Mouse (Mus musculus) MEL (cell line): ENCODE data around the gene Iba57.

ENCODE experiments used
- CTCF ChIP-seq, 3 experiments: IDR thresholded peaks in 2 of 3; conservative IDR thresholded peaks in 1 of 3; 2 replicates each; pipeline ENCODE4 v1.5.1; 2011 to 2012; ENCODE audit warnings: low read length in 3 of 3, low read depth in 2 of 3, mild to moderate bottlenecking in 2 of 3, improper control_type of control experiment in 1 of 3, inconsistent platforms in 1 of 3, mixed read lengths in 1 of 3, moderate library complexity in 1 of 3; ENCODE audit not compliant: control insufficient read depth in 1 of 3, insufficient read depth in 1 of 3, poor library complexity in 1 of 3, severe bottlenecking in 1 of 3
- MAFK ChIP-seq: IDR thresholded peaks from 2 replicates; pipeline ENCODE4 v1.6.1; 2011; ENCODE audit warnings: low read depth, mild to moderate bottlenecking, low read length, improper control_type of control experiment, borderline replicate concordance
- MEF2A ChIP-seq: IDR thresholded peaks from 2 replicates; pipeline ENCODE4 v1.6.1; 2014; ENCODE audit warnings: low read depth, mild to moderate bottlenecking, inconsistent platforms, low read length, improper control_type of control experiment; ENCODE audit not compliant: poor library complexity, insufficient replicate concordance, severe bottlenecking; ENCODE audit errors: extremely low read depth
- POLR2A ChIP-seq, 2 experiments: IDR thresholded peaks; 2 replicates each; pipeline ENCODE4 v1.6.1; 2011 to 2012; ENCODE audit warnings: low read length in 2 of 2, mild to moderate bottlenecking in 2 of 2, control low read depth in 1 of 2, improper control_type of control experiment in 1 of 2, low read depth in 1 of 2, moderate library complexity in 1 of 2; ENCODE audit not compliant: control insufficient read depth in 1 of 2, insufficient read depth in 1 of 2, poor library complexity in 1 of 2
- POLR2AphosphoS5 ChIP-seq: IDR thresholded peaks from 2 replicates; pipeline ENCODE4 v1.6.1; 2012; ENCODE audit warnings: low read depth, borderline replicate concordance, mild to moderate bottlenecking, inconsistent platforms, low read length, moderate library complexity, mixed read lengths
- SMC3 ChIP-seq: IDR thresholded peaks from 2 replicates; pipeline ENCODE4 v1.6.1; 2011; ENCODE audit warnings: low read depth, low read length, improper control_type of control experiment
- USF1 ChIP-seq: IDR thresholded peaks from 2 replicates; pipeline ENCODE4 v1.6.1; 2014; ENCODE audit warnings: low read depth, mild to moderate bottlenecking, inconsistent platforms, low read length, improper control_type of control experiment, moderate library complexity
- ZKSCAN1 ChIP-seq: IDR thresholded peaks from 2 replicates; pipeline ENCODE4 v1.6.1; 2012; ENCODE audit warnings: low read depth, mild to moderate bottlenecking, inconsistent platforms, low read length, improper control_type of control experiment, moderate library complexity
- ZNF384 ChIP-seq: IDR thresholded peaks from 2 replicates; pipeline ENCODE4 v1.6.1; 2012; ENCODE audit warnings: low read depth, mild to moderate bottlenecking, inconsistent platforms, low read length, improper control_type of control experiment

- TF ChIP-seq ZNF384: no peak
- no peak for TF ChIP-seq USF1
- no peak for TF ChIP-seq MEF2A
- TF ChIP-seq SMC3: no peak
- no peak for TF ChIP-seq POLR2A (IDR thresholded peaks at IDR 0.05; ENCODE audit: control insufficient read depth in 1 of 2, insufficient read depth in 1 of 2, low read depth in 1 of 2, low read length in 2 of 2, poor library complexity in 1 of 2)
- TF ChIP-seq MAFK: no peak
- no peak for TF ChIP-seq POLR2AphosphoS5
- TF ChIP-seq ZKSCAN1: no peak
- no peak for TF ChIP-seq CTCF (IDR thresholded peaks at IDR 0.05 in 2 of 3, conservative IDR thresholded peaks at IDR 0.05 in 1 of 3; ENCODE audit: control insufficient read depth in 1 of 3, insufficient read depth in 1 of 3, low read depth in 2 of 3, low read length in 3 of 3, poor library complexity in 1 of 3, severe bottlenecking in 1 of 3)
Measured at GRCm38 (mm10) chr11:59141772-59142370, 21.7 kb downstream of the Iba57 start.
